Mouse (Mus musculus): ENCODE results near the gene Afg3l1.
"Not testable (repeated sequence)": the region's sequence is repeated elsewhere in the genome, so short reads cannot be mapped to it uniquely, and the experiment has no call there.

The Afg3l1 gene

GRCm38 (mm10) chr8:123463651-123464050 is 14.1 kb upstream of the Afg3l1 start:
- no peak for DNase-seq (ENCODE audit: low spot score in 2 of 2)

DNA sequence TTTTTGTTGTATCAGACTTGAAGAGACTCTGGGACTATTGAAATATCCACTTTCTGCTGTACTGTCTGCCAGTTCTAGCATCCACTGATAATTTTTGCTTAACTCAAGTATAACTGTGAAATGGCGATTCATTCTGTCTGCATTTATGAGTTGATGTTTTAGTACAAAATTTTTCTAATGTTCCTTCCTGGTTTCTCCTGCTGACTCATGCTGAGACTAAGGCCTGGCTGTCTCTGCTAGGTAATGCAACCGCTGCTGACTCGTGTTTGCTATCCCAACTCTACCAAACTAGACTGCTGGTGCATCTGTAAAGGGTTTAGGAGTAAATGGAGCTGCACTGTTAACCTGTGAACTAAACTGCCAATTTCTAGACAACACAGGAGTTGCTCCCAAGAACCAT is 10.2 kb upstream of the Afg3l1 start:
- no peak for DNase-seq (ENCODE audit: low spot score in 2 of 2)

GRCm38 (mm10) chr8:123472991-123473390 is 4.7 kb upstream of the Afg3l1 start:
- DNase-seq (ENCODE audit: low spot score in 2 of 2), result not testable (repeated sequence)

DNA sequence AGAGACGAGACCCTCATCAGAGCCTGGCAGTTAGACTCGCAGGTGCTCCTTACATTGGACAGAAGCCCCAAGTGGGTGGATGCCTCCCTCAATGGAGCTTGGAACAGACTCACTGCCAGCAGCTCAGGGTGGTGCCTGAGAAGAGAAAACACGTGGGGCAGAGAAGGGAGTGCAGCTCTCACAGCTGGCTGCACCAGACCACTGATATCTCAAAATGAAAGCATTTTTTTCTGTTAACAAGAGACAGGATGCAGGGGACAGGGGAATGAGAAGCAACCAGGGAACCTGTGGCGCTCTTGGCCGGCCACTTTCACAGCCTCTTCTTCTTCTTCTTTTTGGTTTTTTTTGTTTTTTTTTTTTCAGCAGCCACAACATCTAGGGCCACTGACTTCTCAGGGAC is 3.2 kb upstream of the Afg3l1 start:
- not testable (repeated sequence) for DNase-seq (ENCODE audit: low spot score in 2 of 2)

DNA sequence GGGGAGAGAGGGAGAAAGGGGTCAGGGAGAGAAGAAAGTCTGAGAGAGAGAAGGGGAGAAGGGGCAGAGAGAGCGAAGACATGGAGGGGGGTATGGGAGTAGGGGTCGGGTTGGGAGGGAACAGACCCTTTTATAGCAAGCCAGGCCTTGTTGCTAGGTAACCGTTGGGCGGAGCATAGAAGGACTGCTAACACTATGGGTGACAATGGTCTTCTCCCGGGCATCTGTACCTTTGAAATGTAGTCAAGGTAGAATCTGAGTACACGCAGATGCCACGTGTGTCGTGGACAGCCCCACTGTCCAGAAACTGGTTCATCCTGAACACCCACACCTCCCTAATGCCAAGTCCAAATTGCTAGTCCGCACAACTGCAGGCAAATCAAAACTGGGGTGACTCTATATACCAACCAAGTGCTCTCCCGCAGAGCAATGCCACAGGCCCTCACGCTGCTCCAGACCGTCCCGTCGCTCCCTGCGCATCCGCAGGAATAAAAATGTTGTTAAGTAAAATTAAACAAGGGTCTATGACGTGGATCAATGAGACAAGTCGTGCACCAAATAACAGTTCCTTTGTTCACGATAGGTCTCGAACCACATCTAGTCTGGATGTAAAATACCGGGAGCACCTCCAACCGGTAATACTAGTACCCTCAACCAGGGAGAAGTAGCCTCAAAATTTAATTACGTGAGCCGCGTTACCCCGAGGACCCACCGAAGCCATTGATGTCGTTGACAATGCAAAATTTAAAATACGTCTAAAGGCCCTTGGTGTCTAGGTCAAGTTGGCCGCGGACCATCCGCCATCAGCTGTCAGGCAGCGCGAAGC is 579 bp upstream of the Afg3l1 start:
- no peak for DNase-seq (ENCODE audit: low spot score in 2 of 2)

GRCm38 (mm10) chr8:123478456-123479218 is 934 bp downstream of the Afg3l1 start:
- no peak for DNase-seq (ENCODE audit: low spot score in 2 of 2)

GRCm38 (mm10) chr8:123482627-123483026 is 4.9 kb downstream of the Afg3l1 start:
- no peak for DNase-seq (ENCODE audit: low spot score in 2 of 2)

DNA sequence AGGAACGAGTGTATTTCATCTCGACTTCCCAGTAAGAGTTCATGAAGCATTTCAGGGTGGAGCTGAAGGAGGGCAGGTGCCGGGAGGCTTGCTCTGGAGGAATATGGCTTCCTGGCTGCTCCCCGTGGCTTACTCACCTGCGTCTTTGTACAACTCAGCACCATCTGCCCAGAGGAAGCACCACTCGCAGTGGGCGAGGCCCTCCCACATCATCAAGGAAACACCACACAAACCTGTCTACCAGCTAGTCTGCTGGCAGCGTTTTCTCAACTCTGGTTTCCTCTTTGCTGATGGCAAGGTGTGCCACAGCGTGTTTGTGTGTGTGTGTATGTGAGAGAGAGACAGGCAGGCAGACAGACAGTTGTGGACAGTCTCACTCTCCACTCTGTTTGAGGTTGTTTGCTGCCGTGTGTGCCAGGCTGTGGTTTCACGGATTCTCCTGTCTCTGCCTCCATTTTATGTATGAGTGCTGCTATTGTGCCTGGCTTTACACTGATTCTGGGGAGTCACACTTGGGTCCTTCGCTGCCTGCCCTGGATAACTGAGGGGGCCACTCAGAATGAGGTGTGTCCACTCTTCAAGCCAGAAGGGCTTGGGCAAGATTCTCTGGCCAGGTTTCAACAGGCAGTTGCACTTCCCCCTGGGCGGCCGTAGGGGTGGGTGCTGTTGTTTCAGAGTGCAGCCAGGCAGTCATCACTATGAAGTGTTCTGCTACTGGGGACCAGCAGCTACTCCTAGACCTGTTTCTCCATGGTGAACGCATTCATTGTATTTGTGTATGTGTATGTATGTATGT is 13.8 kb downstream of the Afg3l1 start:
- DNase-seq (ENCODE audit: low spot score in 2 of 2), result no peak

GRCm38 (mm10) chr8:123492898-123493297 is 15.2 kb downstream of the Afg3l1 start:
- no peak for DNase-seq (ENCODE audit: low spot score in 2 of 2)

GRCm38 (mm10) chr8:123497699-123498098 is 20.0 kb downstream of the Afg3l1 start:
- no peak for DNase-seq (ENCODE audit: low spot score in 2 of 2)

GRCm38 (mm10) chr8:123498963-123499362 is 21.3 kb downstream of the Afg3l1 start:
- no peak for DNase-seq (ENCODE audit: low spot score in 2 of 2)

DNA sequence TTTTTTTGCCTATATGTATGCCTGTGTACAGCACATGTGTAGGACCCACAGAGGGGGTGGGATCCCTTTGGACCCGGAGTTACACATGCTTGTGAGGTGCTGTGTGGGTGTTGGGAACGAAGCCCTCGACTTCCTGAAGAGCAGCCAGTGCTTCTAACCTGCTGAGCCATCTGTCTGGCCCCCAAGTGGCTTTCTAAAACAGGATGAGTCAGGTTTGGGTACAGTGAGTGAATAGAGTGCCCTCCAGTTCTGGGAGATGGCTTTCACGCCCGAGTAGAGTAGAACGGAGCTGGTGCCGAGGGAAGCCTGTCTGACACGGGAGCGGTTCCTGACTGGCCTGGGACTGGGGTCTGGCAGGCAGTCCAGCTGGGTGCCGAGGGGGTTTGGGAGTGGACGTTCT is 21.9 kb downstream of the Afg3l1 start:
- no peak for DNase-seq (ENCODE audit: low spot score in 2 of 2)

- no peak for DNase-seq (ENCODE audit: low spot score in 2 of 2)
Measured at GRCm38 (mm10) chr8:123502192-123502591, 24.5 kb downstream of the Afg3l1 start.

- DNase-seq (ENCODE audit: low spot score in 2 of 2), result no peak
Measured at GRCm38 (mm10) chr8:123503801-123504467, 26.2 kb downstream of the Afg3l1 start.

DNA sequence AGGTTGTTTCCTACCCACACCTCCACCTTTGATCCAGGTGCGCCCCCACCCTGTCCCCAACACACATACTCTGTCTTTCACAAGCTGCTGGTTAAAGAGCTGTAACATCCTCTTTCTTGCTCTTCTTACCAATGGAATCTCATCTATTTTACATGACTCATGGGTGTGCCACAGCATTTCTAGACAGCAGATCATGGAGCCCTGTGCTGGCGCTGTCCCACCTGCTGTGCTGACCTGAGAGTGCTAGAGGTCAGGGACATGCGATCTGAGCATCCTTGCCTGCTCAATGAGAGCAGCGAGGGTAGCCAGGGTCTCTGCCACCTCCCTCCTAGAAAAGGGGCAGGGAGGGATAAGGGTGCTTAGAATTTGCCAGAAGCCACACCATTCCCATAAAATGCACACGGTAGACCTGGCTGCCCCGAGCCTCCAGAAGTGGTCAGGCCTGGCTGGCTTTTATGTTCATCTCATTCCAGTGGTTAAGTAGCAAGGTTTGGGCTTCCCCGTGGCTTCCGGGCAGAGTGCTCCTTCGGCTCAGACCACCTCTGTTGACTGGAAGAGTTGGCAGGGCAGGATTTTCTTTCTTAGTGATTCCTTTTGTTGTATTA is 27.0 kb downstream of the Afg3l1 start:
- no peak for DNase-seq (ENCODE audit: low spot score in 2 of 2)

DNA sequence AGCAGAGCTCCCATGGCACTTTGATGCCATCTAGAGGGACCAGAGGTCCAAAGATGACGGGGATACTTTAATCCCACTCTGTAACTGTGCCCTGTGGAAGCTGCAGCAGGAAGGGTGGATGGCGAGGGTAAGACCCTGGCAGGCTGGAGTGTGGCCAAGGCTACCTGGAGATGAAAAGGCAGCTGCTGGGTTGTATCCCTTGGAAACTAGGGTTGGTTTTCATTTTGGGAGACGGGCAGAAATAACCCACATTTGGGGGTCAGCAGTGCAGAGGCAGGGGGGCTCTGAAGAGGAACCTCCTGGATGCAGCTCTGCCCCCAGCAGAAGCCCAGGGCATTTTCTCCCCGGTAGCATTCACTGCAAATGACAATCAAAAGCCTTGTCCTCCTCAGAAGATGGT is 27.6 kb downstream of the Afg3l1 start:
- DNase-seq (ENCODE audit: low spot score in 2 of 2), result no peak

GRCm38 (mm10) chr8:123505695-123506094 is 28.0 kb downstream of the Afg3l1 start:
- DNase-seq (ENCODE audit: low spot score in 2 of 2), result no peak

GRCm38 (mm10) chr8:123507153-123507552 is 29.4 kb downstream of the Afg3l1 start:
- DNase-seq (ENCODE audit: low spot score in 2 of 2), result no peak

- no peak for DNase-seq (ENCODE audit: low spot score in 2 of 2)
Measured at GRCm38 (mm10) chr8:123510819-123511218, 33.1 kb downstream of the Afg3l1 start.

- DNase-seq (ENCODE audit: low spot score in 2 of 2), result no peak
Measured at GRCm38 (mm10) chr8:123514136-123514535, 36.4 kb downstream of the Afg3l1 start.
